Mouse (Mus musculus) intestine, embryonic 15.5 days (tissue): ENCODE data around the gene Dgcr2. TPM values are rescaled to one million over a fixed set of nuclear protein-coding genes. Genes with fewer than 3 reads are reported as not detected.
A peak's percentile ranks its signal among the peaks of the same experiment; 100 is the strongest.

Experiments
- ATAC-seq: fragments of 200-750 bp; cut with Nextera tagmentation; 2 replicates; pipeline ENCODE4 v1.8.0; 2017; ENCODE audit warnings: moderate TSS enrichment, moderate library complexity
- H3K27ac ChIP-seq: fragments of 300-500 bp; sonication (generic); 2 replicates; pipeline ENCODE4 v1.5.1; 2015; ENCODE audit warnings: mild to moderate bottlenecking, inconsistent platforms
- H3K27me3 ChIP-seq: fragments of 300-500 bp; sonication (generic); replicated peaks from 2 replicates; pipeline ENCODE4 v1.6.1; 2015; ENCODE audit warnings: inconsistent platforms
- H3K36me3 ChIP-seq: fragments of 300-500 bp; sonication (generic); 2 replicates; pipeline ENCODE4 v1.6.1; 2015; ENCODE audit warnings: inconsistent platforms
- H3K4me1 ChIP-seq: fragments of 300-500 bp; sonication (generic); replicated peaks from 2 replicates; pipeline ENCODE4 v1.6.1; 2015; ENCODE audit warnings: inconsistent platforms
- H3K4me2 ChIP-seq: fragments of 300-500 bp; sonication (generic); replicated peaks from 2 replicates; pipeline ENCODE4 v1.6.1; 2015; ENCODE audit warnings: mild to moderate bottlenecking, inconsistent platforms
- H3K4me3 ChIP-seq: fragments of 300-500 bp; sonication (generic); replicated peaks from 2 replicates; pipeline ENCODE4 v1.5.1; 2015; ENCODE audit warnings: inconsistent platforms
- H3K9ac ChIP-seq: fragments of 300-500 bp; sonication (generic); 2 replicates; pipeline ENCODE4 v1.6.1; 2015; ENCODE audit warnings: inconsistent platforms
- H3K9me3 ChIP-seq: fragments of 300-500 bp; sonication (generic); 2 replicates; pipeline ENCODE4 v1.6.1; 2016; ENCODE audit warnings: inconsistent platforms
- WGBS: fragments of 180-500 bp; shearing (Covaris S2); methylation state at CpG from one replicate; pipeline ENCODE4 v1.1.7; 2015; 5-methylcytosine and 5-hydroxymethylcytosine counted together
- polyA plus RNA-seq: library from polyadenylated mRNA; unstranded; fragments of >200 nt; fragmentation: Nextera tagmentation; extraction: Ambion mirVana; gene quantifications from 2 replicates; pipeline ENCODE4 v1.2.1, GENCODE M21; 2015

Dgcr2 gene
- polyA plus RNA-seq, 1 experiment from 2014 or later: 68.2 TPM

- ATAC-seq: peak; percentile 91
- Histone ChIP-seq H3K27me3 (0 out of 2 replicates have a peak, but pooled peaks cover 3% of the 10 kb centered on the region), H3K27ac (0 out of 2 replicates have a peak overlapping the region, but pooled peaks have one; percentile 32), H3K4me3 (peak overlapping the region; percentile 55), H3K4me2 (peak overlapping the region; percentile 97), H3K36me3 (no peaks in the 10 kb centered on the region), H3K9ac (peak overlapping the region; percentile 64), H3K9me3 (no peaks in the 10 kb centered on the region), H3K4me1 (peaks cover 11% of the 10 kb centered on the region)
- 3% methylated on average over 62 of the region's 63 CpGs for WGBS
These were observed 82.7 kb downstream of the Dgcr2 start for GRCm38 (mm10) chr16:17815411-17816402.

DNA sequence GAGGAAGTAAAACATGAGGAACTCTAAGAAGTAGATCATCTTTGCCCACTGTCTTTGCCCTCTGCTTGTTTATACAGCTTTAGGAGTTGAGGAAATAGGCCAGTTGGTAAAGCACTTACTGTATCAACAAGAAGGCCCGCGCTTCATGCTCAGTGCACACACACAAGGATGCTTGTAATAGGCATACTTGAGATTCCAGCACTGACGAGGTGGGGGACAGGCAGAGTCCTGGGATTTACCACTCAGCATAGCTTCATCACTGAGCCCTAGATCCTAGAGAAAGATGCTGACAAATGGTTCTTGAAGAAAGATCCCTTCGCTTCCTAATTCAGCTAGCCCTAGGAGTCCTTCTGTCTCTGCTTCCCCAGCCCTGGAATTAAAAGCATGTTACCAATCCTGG, 85.2 kb downstream of the Dgcr2 start:
- Histone ChIP-seq H3K9ac (no peak overlapping the region), H3K4me2 (no peak overlapping the region), H3K27ac (no peak overlapping the region), H3K4me1 (peaks cover 24% of the 10 kb centered on the region), H3K36me3 (no peaks in the 10 kb centered on the region), H3K9me3 (no peaks in the 10 kb centered on the region), H3K4me3 (no peak overlapping the region), H3K27me3 (0 out of 2 replicates have a peak, but pooled peaks cover 6% of the 10 kb centered on the region)
- ATAC-seq: no peak
- 41% methylated on average over 4 of the region's 4 CpGs for WGBS

GRCm38 (mm10) chr16:17812120-17812519, 86.2 kb downstream of the Dgcr2 start:
- H3K27me3 ChIP-seq: 0 out of 2 replicates have a peak, but pooled peaks cover 6% of the 10 kb centered on the region
- ATAC-seq: no peak
- H3K27ac ChIP-seq: no peak overlapping the region
- no peak overlapping the region for H3K9ac ChIP-seq
- WGBS: 5% methylated on average over 5 of the region's 5 CpGs
- H3K4me1 ChIP-seq: peaks cover 35% of the 10 kb centered on the region
- no peaks in the 10 kb centered on the region for H3K9me3 ChIP-seq
- H3K4me2 ChIP-seq: no peak overlapping the region
- H3K4me3 ChIP-seq: no peak overlapping the region
- H3K36me3 ChIP-seq: no peaks in the 10 kb centered on the region

DNA sequence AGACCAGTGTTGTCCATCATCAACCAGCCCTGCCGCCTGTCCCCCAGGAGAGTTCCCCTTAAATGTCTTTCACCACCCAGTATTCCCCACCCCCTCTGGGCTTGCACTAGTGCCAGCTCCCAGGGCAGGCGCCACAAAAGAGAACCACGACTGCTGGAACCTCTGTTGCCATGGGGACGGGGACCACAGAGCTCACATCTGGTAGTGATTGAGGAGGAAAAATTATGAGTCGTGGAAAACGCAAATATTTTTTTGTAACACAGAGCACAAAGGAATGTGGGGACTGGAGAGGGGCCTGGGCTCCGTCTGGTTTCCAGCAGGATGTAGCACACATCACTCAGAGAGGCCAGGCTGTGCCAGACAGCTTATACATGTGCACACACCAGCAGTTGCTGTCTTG, 88.7 kb downstream of the Dgcr2 start:
- peak; percentile 20; the same call in 1 of the 2 replicates for ATAC-seq
- Histone ChIP-seq H3K4me1 (peaks cover 40% of the 10 kb centered on the region), H3K4me2 (no peak overlapping the region), H3K9ac (no peak overlapping the region), H3K27ac (peak overlapping the region; percentile 68), H3K9me3 (no peaks in the 10 kb centered on the region), H3K36me3 (no peaks in the 10 kb centered on the region), H3K27me3 (peaks cover 27% of the 10 kb centered on the region), H3K4me3 (no peak overlapping the region)
- WGBS: 26% methylated on average over 7 of the region's 7 CpGs

DNA sequence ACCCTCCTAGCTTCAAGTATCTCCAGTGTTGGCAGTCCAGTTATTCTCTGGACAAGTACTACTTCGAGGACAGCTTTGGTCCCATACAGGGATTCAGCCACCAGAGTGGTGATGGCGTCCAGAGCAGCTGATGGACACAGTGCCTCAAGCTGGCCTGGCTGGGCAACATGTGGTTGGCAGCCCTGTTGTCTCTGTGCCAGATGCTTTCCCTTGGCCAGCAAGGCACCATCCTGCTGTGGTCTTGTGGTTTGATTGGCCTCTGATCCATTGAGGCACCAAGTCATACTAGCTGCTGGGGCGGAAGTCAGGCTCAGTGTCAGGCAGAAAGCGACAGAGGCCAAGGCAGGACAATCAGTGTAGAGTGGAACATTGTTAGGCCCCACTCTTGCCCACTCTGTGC, 89.2 kb downstream of the Dgcr2 start:
- Histone ChIP-seq H3K4me2 (no peak overlapping the region), H3K4me3 (no peak overlapping the region), H3K4me1 (peaks cover 46% of the 10 kb centered on the region), H3K9me3 (no peaks in the 10 kb centered on the region), H3K36me3 (no peaks in the 10 kb centered on the region), H3K27me3 (peaks cover 30% of the 10 kb centered on the region), H3K27ac (peak overlapping the region; percentile 68), H3K9ac (no peak overlapping the region)
- WGBS: 85% methylated on average over 4 of the region's 4 CpGs
- no peak for ATAC-seq

- Histone ChIP-seq H3K27me3 (peaks cover 44% of the 10 kb centered on the region), H3K4me1 (peaks cover 63% of the 10 kb centered on the region)
- 10% methylated on average over 70 of the region's 73 CpGs for WGBS
These were observed 91.0 kb downstream of the Dgcr2 start for GRCm38 (mm10) chr16:17807192-17808009.

GRCm38 (mm10) chr16:17806581-17807191, 91.7 kb downstream of the Dgcr2 start:
- Histone ChIP-seq H3K4me3 (peak overlapping the region; percentile 44), H3K9me3 (no peaks in the 10 kb centered on the region), H3K27me3 (peaks cover 51% of the 10 kb centered on the region), H3K4me1 (peaks cover 70% of the 10 kb centered on the region), H3K9ac (peak overlapping the region; percentile 57), H3K36me3 (0 out of 2 replicates have a peak, but pooled peaks cover 5% of the 10 kb centered on the region), H3K27ac (peak overlapping the region; percentile 34; the same call in 1 of the 2 replicates), H3K4me2 (peak overlapping the region; percentile 93)
- 21% methylated on average over 50 of the region's 50 CpGs for WGBS
- peak; percentile 1; the same call in 1 of the 2 replicates for ATAC-seq

More at GRCm38 (mm10) chr16:17807192-17808009, 91.0 kb downstream of the Dgcr2 start:
- peak overlapping the region; percentile 57 for H3K9ac ChIP-seq
- no peaks in the 10 kb centered on the region for H3K9me3 ChIP-seq
- peak overlapping the region; percentile 44 for H3K4me3 ChIP-seq
- 0 out of 2 replicates have a peak, but pooled peaks cover 5% of the 10 kb centered on the region for H3K36me3 ChIP-seq
- peak; percentile 81 for ATAC-seq
- peak overlapping the region; percentile 93 for H3K4me2 ChIP-seq
- H3K27ac ChIP-seq: peak overlapping the region; percentile 34; the same call in 1 of the 2 replicates

- no peak for ATAC-seq
- no peak overlapping the region for H3K9ac ChIP-seq
These were observed 93.4 kb downstream of the Dgcr2 start for GRCm38 (mm10) chr16:17804982-17805381.

GRCm38 (mm10) chr16:17804449-17804912, 93.9 kb downstream of the Dgcr2 start:
- Histone ChIP-seq H3K4me2 (peak overlapping the region; percentile 73), H3K4me3 (peak overlapping the region; percentile 32), H3K27me3 (peaks cover 64% of the 10 kb centered on the region), H3K36me3 (0 out of 2 replicates have a peak, but pooled peaks cover 5% of the 10 kb centered on the region), H3K9me3 (no peaks in the 10 kb centered on the region), H3K9ac (peak overlapping the region; percentile 20; the same call in 1 of the 2 replicates), H3K4me1 (peaks cover 68% of the 10 kb centered on the region), H3K27ac (no peak overlapping the region)
- ATAC-seq: peak; percentile 41
- 14% methylated on average over 33 of the region's 33 CpGs for WGBS

More at GRCm38 (mm10) chr16:17804982-17805381, 93.4 kb downstream of the Dgcr2 start:
- WGBS: 38% methylated on average over 7 of the region's 7 CpGs
- no peak overlapping the region for H3K27ac ChIP-seq
- peak overlapping the region; percentile 73 for H3K4me2 ChIP-seq
- H3K36me3 ChIP-seq: 0 out of 2 replicates have a peak, but pooled peaks cover 5% of the 10 kb centered on the region
- peaks cover 71% of the 10 kb centered on the region for H3K4me1 ChIP-seq
- peaks cover 59% of the 10 kb centered on the region for H3K27me3 ChIP-seq
- H3K4me3 ChIP-seq: no peak overlapping the region
- H3K9me3 ChIP-seq: no peaks in the 10 kb centered on the region

DNA sequence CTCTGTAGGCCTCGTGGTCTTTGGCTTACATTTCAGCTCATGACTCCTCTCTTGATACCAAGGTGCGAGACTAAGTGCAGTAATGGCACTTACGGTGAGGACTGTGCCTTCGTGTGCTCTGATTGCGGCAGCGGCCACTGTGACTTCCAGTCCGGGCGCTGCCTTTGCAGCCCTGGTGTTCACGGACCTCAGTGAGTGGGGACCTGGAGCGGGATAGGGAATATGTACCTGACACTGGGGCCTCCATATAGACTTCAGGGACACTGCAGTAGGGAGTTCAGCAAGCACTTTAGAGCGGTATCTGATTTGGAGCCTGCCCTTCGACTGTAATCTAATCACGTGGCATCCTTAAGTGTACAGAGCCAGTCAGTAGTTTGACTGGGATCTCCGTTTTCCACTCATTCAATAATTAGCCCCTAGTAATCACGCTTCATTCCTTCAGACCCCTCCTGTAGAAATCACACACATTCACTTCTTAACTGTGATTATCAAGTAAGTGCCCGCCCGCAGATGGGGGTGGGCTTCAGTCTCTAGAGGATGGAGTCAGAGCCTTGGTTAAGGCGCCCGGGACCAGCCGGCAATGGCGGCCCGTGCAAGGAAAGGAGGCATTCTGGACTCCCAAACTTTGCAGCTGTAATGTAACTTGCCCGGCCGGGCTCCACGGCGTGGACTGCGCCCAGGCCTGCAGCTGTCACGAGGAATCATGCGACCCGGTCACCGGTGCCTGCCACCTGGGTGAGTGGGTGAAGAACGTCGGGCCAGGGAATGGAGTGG, 94.5 kb downstream of the Dgcr2 start:
- ATAC-seq: no peak
- no peaks in the 10 kb centered on the region for H3K9me3 ChIP-seq
- peak overlapping the region; percentile 20; the same call in 1 of the 2 replicates for H3K9ac ChIP-seq
- no peak overlapping the region for H3K27ac ChIP-seq
- H3K4me2 ChIP-seq: peak overlapping the region; percentile 73
- H3K27me3 ChIP-seq: peaks cover 67% of the 10 kb centered on the region
- H3K4me3 ChIP-seq: peak overlapping the region; percentile 35
- H3K4me1 ChIP-seq: peaks cover 68% of the 10 kb centered on the region
- WGBS: 42% methylated on average over 33 of the region's 33 CpGs
- 0 out of 2 replicates have a peak, but pooled peaks cover 5% of the 10 kb centered on the region for H3K36me3 ChIP-seq
